Mouse (Mus musculus): ENCODE data around the gene Khdrbs2.

GRCm38 (mm10) chr1:32309074-32309473, 136.6 kb downstream of the Khdrbs2 start:
- no peak for TF ChIP-seq POLR2A (IDR thresholded peaks at IDR 0.05; ENCODE audit: borderline replicate concordance, control insufficient read depth, low read depth, low read length)
- no peak for TF ChIP-seq CTCF (IDR thresholded peaks at IDR 0.05; ENCODE audit: control insufficient read depth, insufficient read depth, low read length)

Measured in bone marrow, adult 2 months (tissue).